Mouse (Mus musculus) CH12.LX (cell line): ENCODE results near the gene Cyth4. TPM values are rescaled to one million over a fixed set of nuclear protein-coding genes. Genes with fewer than 3 reads are reported as not detected.

Experiments used
- DNase-seq: peaks from one replicate; pipeline ENCODE4 v3.0.0-alpha.2; 2013; ENCODE audit errors: extremely low read depth
- H3K27ac ChIP-seq: 2 replicates; pipeline ENCODE4 v1.5.1; 2012; ENCODE audit warnings: low read depth, mild to moderate bottlenecking, control low read depth, moderate library complexity; ENCODE audit not compliant: insufficient read depth
- H3K27me3 ChIP-seq: replicated peaks from 2 replicates; pipeline ENCODE3; 2012; ENCODE audit warnings: inconsistent platforms
- H3K36me3 ChIP-seq, 2 experiments: replicated peaks in 1 of 2; 2 replicates each; pipeline versions ENCODE3 to v1.6.1; 2012; ENCODE audit warnings: inconsistent platforms in 1 of 2, low read length in 1 of 2, mild to moderate bottlenecking in 1 of 2, mixed read lengths in 1 of 2, moderate library complexity in 1 of 2; ENCODE audit not compliant: control insufficient read depth in 1 of 2, insufficient read depth in 1 of 2
- H3K4me1 ChIP-seq, 2 experiments: 2 replicates each; pipeline ENCODE4 v1.6.1; 2012; ENCODE audit warnings: inconsistent platforms in 1 of 2, moderate library complexity in 1 of 2; ENCODE audit not compliant: insufficient read depth in 2 of 2, control insufficient read depth in 1 of 2
- H3K4me2 ChIP-seq: 2 replicates; pipeline ENCODE4 v1.6.1; 2012; ENCODE audit warnings: low read depth, mild to moderate bottlenecking, control low read depth; ENCODE audit not compliant: poor library complexity, insufficient read depth, severe bottlenecking
- H3K4me3 ChIP-seq, 3 experiments: fragments of 150-350 bp in 1 of 3; sonication (generic) in 1 of 3; replicated peaks in 1 of 3; 2 replicates each; pipeline versions ENCODE3 to v1.5.1; 2011 to 2012; ENCODE audit warnings: low read depth in 2 of 3, low read length in 2 of 3, mild to moderate bottlenecking in 2 of 3, moderate library complexity in 2 of 3, control low read depth in 1 of 3, improper control_type of control experiment in 1 of 3, inconsistent platforms in 1 of 3, mixed read lengths in 1 of 3; ENCODE audit not compliant: poor library complexity in 1 of 3
- H3K79me2 ChIP-seq: replicated peaks from 2 replicates; pipeline ENCODE4 v1.6.1; 2012; ENCODE audit warnings: mild to moderate bottlenecking, moderate library complexity; ENCODE audit not compliant: control insufficient read depth, poor library complexity, insufficient read depth, severe bottlenecking; ENCODE audit errors: extremely low read depth
- H3K9ac ChIP-seq: 2 replicates; pipeline ENCODE4 v1.6.1; 2012; ENCODE audit warnings: low read depth, mild to moderate bottlenecking, control low read depth, moderate library complexity; ENCODE audit not compliant: insufficient read depth
- H3K9me3 ChIP-seq: replicated peaks from 2 replicates; pipeline ENCODE3; 2012; ENCODE audit warnings: low read length, inconsistent platforms, mixed read lengths
- CHD1 ChIP-seq: IDR thresholded peaks from 2 replicates; pipeline ENCODE4 v1.6.1; 2012; ENCODE audit warnings: low read depth, low read length, improper control_type of control experiment, inconsistent platforms
- CHD2 ChIP-seq: IDR thresholded peaks from 2 replicates; pipeline ENCODE4 v1.6.1; 2011; ENCODE audit warnings: low read length, improper control_type of control experiment
- E2F4 ChIP-seq: IDR thresholded peaks from 2 replicates; pipeline ENCODE4 v1.6.1; 2011; ENCODE audit warnings: low read depth, low read length, improper control_type of control experiment; ENCODE audit not compliant: insufficient replicate concordance
- ETS1 ChIP-seq: conservative IDR thresholded peaks from 2 replicates; pipeline ENCODE4 v1.6.1; 2012; ENCODE audit warnings: low read depth, mild to moderate bottlenecking, inconsistent platforms, low read length, improper control_type of control experiment, moderate library complexity
- HCFC1 ChIP-seq: IDR thresholded peaks from 2 replicates; pipeline ENCODE4 v1.6.1; 2012; ENCODE audit warnings: low read depth, mild to moderate bottlenecking, inconsistent platforms, low read length, improper control_type of control experiment
- JUND ChIP-seq: conservative IDR thresholded peaks from 2 replicates; pipeline ENCODE4 v1.6.1; 2011; ENCODE audit warnings: low read depth, low read length, improper control_type of control experiment
- MEF2A ChIP-seq: IDR thresholded peaks from 2 replicates; pipeline ENCODE4 v1.6.1; 2014; ENCODE audit warnings: low read depth, mild to moderate bottlenecking, inconsistent platforms, low read length, improper control_type of control experiment, borderline replicate concordance
- MXI1 ChIP-seq: IDR thresholded peaks from 2 replicates; pipeline ENCODE4 v1.6.1; 2011; ENCODE audit warnings: mild to moderate bottlenecking, low read depth, low read length, improper control_type of control experiment
- NRF1 ChIP-seq: IDR thresholded peaks from 2 replicates; pipeline ENCODE4 v1.6.1; 2014; ENCODE audit warnings: low read depth, mild to moderate bottlenecking, inconsistent platforms, low read length, improper control_type of control experiment, moderate library complexity
- PAX5 ChIP-seq: IDR thresholded peaks from 2 replicates; pipeline ENCODE4 v1.6.1; 2012; ENCODE audit warnings: low read length, inconsistent platforms, mixed read lengths
- POLR2A ChIP-seq: IDR thresholded peaks from 2 replicates; pipeline ENCODE4 v1.6.1; 2011; ENCODE audit warnings: low read depth, mild to moderate bottlenecking, improper control_type of control experiment, low read length
- RAD21 ChIP-seq: IDR thresholded peaks from 2 replicates; pipeline ENCODE4 v1.6.1; 2011; ENCODE audit warnings: low read depth, mild to moderate bottlenecking, low read length, improper control_type of control experiment, moderate library complexity
- SIN3A ChIP-seq: IDR thresholded peaks from 2 replicates; pipeline ENCODE4 v1.6.1; 2012; ENCODE audit warnings: low read length, improper control_type of control experiment, inconsistent platforms
- USF1 ChIP-seq: IDR thresholded peaks from 2 replicates; pipeline ENCODE4 v1.6.1; 2014; ENCODE audit warnings: low read depth, mild to moderate bottlenecking, inconsistent platforms, low read length, improper control_type of control experiment
- USF2 ChIP-seq: conservative IDR thresholded peaks from 2 replicates; pipeline ENCODE4 v1.6.1; 2011; ENCODE audit warnings: low read depth, low read length, improper control_type of control experiment
- ZC3H11A ChIP-seq: IDR thresholded peaks from 2 replicates; pipeline ENCODE4 v1.6.1; 2012; ENCODE audit warnings: low read depth, mild to moderate bottlenecking, inconsistent platforms, low read length, improper control_type of control experiment
- ZKSCAN1 ChIP-seq: IDR thresholded peaks from 2 replicates; pipeline ENCODE4 v1.6.1; 2012; ENCODE audit warnings: low read depth, inconsistent platforms, low read length, improper control_type of control experiment, borderline replicate concordance
- ZMIZ1 ChIP-seq: IDR thresholded peaks from 2 replicates; pipeline ENCODE4 v1.6.1; 2012; ENCODE audit warnings: low read depth, mild to moderate bottlenecking, inconsistent platforms, low read length, improper control_type of control experiment
- dilution Hi-C: fragments of 300-500 bp; cut with MboI; formaldehyde crosslinking; loops from 2 replicates; pipeline ENCODE4 v1.14.3; 2020; ENCODE audit warnings: low sequenced_read_pairs; ENCODE audit not compliant: extremely low pct_unique_long_range_greater_than_20kb, extremely low pct_ligation_motif_present
- in situ Hi-C: fragments of 300-500 bp; cut with MboI; formaldehyde crosslinking; loops from 3 replicates; pipeline ENCODE4 v1.14.3; 2019; ENCODE audit warnings: low sequenced_read_pairs, low pct_ligation_motif_present, low pct_unique_long_range_greater_than_20kb, mixed read lengths
- polyA plus RNA-seq: library from polyadenylated mRNA; unstranded; fragments of >175 nt; gene quantifications from 2 replicates; pipeline ENCODE4 v1.2.1, GENCODE M21; 2012; ENCODE audit warnings: low read depth; ENCODE audit not compliant: insufficient read length
- total RNA-seq, 2 experiments: library from RNA; depleted of rRNA; stranded (reverse); fragments of 300-350 nt in 1 of 2; fragments of >200 nt in 1 of 2; gene quantifications; 2 replicates each; pipeline ENCODE4 v1.2.3; 2012 to 2014

The Cyth4 gene
- total and polyA plus RNA-seq, 3 experiments = 39.2 to 75.3 (median 42.2) TPM

DNA sequence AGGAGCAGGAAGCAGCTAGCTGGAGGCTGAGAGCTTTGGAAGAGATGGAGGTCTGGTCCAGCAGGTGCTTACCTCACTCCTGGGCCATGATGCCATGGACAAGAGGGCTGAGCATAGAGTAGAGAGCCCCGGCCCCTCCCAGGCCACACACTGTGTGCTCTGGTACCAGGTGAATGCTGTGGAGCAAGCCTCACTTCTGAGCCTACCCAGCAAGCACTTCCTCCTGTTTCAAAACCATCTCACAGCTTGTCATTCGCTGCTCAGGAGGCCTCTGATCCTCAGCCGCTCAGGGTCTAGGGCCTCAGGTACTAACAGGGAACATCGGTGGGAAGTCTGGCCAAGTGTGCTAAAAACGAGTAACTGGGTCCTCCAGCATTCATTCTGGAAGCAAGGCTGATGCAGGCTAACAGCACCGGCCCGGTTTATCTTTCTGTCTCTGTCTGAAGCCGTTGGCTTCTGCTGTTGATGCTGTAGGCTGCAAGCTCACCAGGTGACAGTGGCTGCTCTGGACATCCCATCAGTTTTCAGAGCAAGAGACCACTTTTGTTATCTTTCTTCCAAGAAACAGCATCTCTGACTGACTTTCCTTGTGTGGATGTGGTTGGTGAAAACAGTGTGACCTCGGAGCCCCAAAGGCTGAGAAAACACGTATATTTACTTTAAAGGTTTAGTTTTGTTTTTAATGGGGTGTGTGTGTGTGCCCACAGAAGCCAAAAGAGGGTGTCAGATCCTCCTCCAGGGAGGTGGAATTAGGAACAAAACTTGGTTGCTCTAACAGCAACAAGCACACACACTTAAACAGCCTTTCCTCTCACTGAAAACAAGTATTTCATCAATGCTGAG lies 38.9 kb upstream of the Cyth4 start:
- Histone ChIP-seq H3K4me2 (no peak overlapping the region), H3K27me3 (no peaks in the 10 kb centered on the region), H3K4me1 (peaks cover 8 to 66% of the 10 kb centered on the region in 2 experiments), H3K36me3 (peaks cover 26 to 30% of the 10 kb centered on the region in 2 experiments), H3K27ac (no peak overlapping the region), H3K9me3 (peaks cover 6% of the 10 kb centered on the region), H3K9ac (no peak overlapping the region), H3K79me2 (no peaks in the 10 kb centered on the region), H3K4me3 (no peak overlapping the region)
- dilution Hi-C loops (no loop called here), in situ Hi-C loops (no loop called here)
- DNase-seq = no peak
- TF ChIP-seq ETS1 (no peak), ZMIZ1 (0 out of 2 replicates have a peak, but pooled peaks have one; percentile 24), CHD2 (0 out of 2 replicates have a peak, but pooled peaks have one; percentile 10)

GRCm38 (mm10) chr15:78559141-78559979 lies 37.5 kb upstream of the Cyth4 start:
- H3K27ac ChIP-seq = no peak overlapping the region
- no peak overlapping the region for H3K4me2 ChIP-seq
- no peaks in the 10 kb centered on the region for H3K9me3 ChIP-seq
- H3K36me3 ChIP-seq = peaks cover 38 to 43% of the 10 kb centered on the region in 2 experiments
- no peak overlapping the region for H3K9ac ChIP-seq
- H3K79me2 ChIP-seq = no peaks in the 10 kb centered on the region; the same call in 1 of the 2 replicates
- dilution Hi-C loops = no loop called here
- in situ Hi-C loops = no loop called here
- TF ChIP-seq PAX5 = no peak
- no peak for TF ChIP-seq SIN3A
- no peak for TF ChIP-seq HCFC1
- no peak for TF ChIP-seq RAD21
- TF ChIP-seq USF2 = no peak
- peak; percentile 18 for TF ChIP-seq POLR2A
- TF ChIP-seq JUND = no peak
- TF ChIP-seq, all 38 proteins: peak for 1
- Histone ChIP-seq H3K4me3 (no peak overlapping the region), H3K27me3 (no peaks in the 10 kb centered on the region), H3K4me1 (peaks cover 19 to 76% of the 10 kb centered on the region in 2 experiments)
- no peak for DNase-seq

DNA sequence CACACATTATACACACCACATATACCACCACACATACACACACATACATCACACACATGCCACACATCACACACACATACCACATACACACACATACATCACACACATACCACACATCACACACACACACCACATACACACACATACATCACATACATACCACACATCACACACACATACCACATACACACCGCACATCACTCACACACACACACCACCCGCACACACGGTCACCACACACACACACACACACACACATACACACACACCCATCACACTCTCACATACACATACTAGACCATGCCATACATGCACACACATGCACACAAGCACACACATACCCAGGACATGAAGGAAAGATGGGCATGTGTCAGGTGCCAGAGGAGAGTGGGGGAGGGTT lies 33.5 kb upstream of the Cyth4 start:
- DNase-seq = no peak
- Histone ChIP-seq H3K4me2 (peak overlapping the region; percentile 60; the same call in 1 of the 2 replicates), H3K27me3 (no peaks in the 10 kb centered on the region), H3K27ac (peak overlapping the region; percentile 95), H3K79me2 (peaks cover 11% of the 10 kb centered on the region), H3K9ac (no peak overlapping the region), H3K36me3 (peaks cover 74 to 82% of the 10 kb centered on the region in 2 experiments), H3K9me3 (no peaks in the 10 kb centered on the region), H3K4me1 (peaks cover 50 to 97% of the 10 kb centered on the region in 2 experiments), H3K4me3 (peak overlapping the region in 1 of 3 experiments; percentile 65)
- dilution Hi-C loops (no loop called here), in situ Hi-C loops (no loop called here)
- TF ChIP-seq HCFC1 (no peak), E2F4 (no peak), NRF1 (no peak), ZKSCAN1 (no peak), ZC3H11A (no peak), MXI1 (no peak), USF1 (no peak), CHD1 (no peak), MEF2A (no peak)
